Mouse (Mus musculus) CH12.LX (cell line): ENCODE data around the gene H2-Ab1. TPM values are rescaled to one million over a fixed set of nuclear protein-coding genes. Genes with fewer than 3 reads are reported as not detected.

ENCODE experiments used
- DNase-seq: peaks from one replicate; pipeline ENCODE4 v3.0.0-alpha.2; 2013; ENCODE audit errors: extremely low read depth
- H3K27ac ChIP-seq: 2 replicates; pipeline ENCODE4 v1.5.1; 2012; ENCODE audit warnings: low read depth, mild to moderate bottlenecking, control low read depth, moderate library complexity; ENCODE audit not compliant: insufficient read depth
- H3K27me3 ChIP-seq: replicated peaks from 2 replicates; pipeline ENCODE3; 2012; ENCODE audit warnings: inconsistent platforms
- H3K36me3 ChIP-seq, 2 experiments: replicated peaks in 1 of 2; 2 replicates each; pipeline versions ENCODE3 to v1.6.1; 2012; ENCODE audit warnings: inconsistent platforms in 1 of 2, low read length in 1 of 2, mild to moderate bottlenecking in 1 of 2, mixed read lengths in 1 of 2, moderate library complexity in 1 of 2; ENCODE audit not compliant: control insufficient read depth in 1 of 2, insufficient read depth in 1 of 2
- H3K4me1 ChIP-seq, 2 experiments: 2 replicates each; pipeline ENCODE4 v1.6.1; 2012; ENCODE audit warnings: inconsistent platforms in 1 of 2, moderate library complexity in 1 of 2; ENCODE audit not compliant: insufficient read depth in 2 of 2, control insufficient read depth in 1 of 2
- H3K4me2 ChIP-seq: 2 replicates; pipeline ENCODE4 v1.6.1; 2012; ENCODE audit warnings: low read depth, mild to moderate bottlenecking, control low read depth; ENCODE audit not compliant: poor library complexity, insufficient read depth, severe bottlenecking
- H3K4me3 ChIP-seq, 3 experiments: fragments of 150-350 bp in 1 of 3; sonication (generic) in 1 of 3; replicated peaks in 1 of 3; 2 replicates each; pipeline versions ENCODE3 to v1.5.1; 2011 to 2012; ENCODE audit warnings: low read depth in 2 of 3, low read length in 2 of 3, mild to moderate bottlenecking in 2 of 3, moderate library complexity in 2 of 3, control low read depth in 1 of 3, improper control_type of control experiment in 1 of 3, inconsistent platforms in 1 of 3, mixed read lengths in 1 of 3; ENCODE audit not compliant: poor library complexity in 1 of 3
- H3K79me2 ChIP-seq: replicated peaks from 2 replicates; pipeline ENCODE4 v1.6.1; 2012; ENCODE audit warnings: mild to moderate bottlenecking, moderate library complexity; ENCODE audit not compliant: control insufficient read depth, poor library complexity, insufficient read depth, severe bottlenecking; ENCODE audit errors: extremely low read depth
- H3K9ac ChIP-seq: 2 replicates; pipeline ENCODE4 v1.6.1; 2012; ENCODE audit warnings: low read depth, mild to moderate bottlenecking, control low read depth, moderate library complexity; ENCODE audit not compliant: insufficient read depth
- H3K9me3 ChIP-seq: replicated peaks from 2 replicates; pipeline ENCODE3; 2012; ENCODE audit warnings: low read length, inconsistent platforms, mixed read lengths
- BHLHE40 ChIP-seq: IDR thresholded peaks from 2 replicates; pipeline ENCODE4 v1.6.1; 2011; ENCODE audit warnings: mild to moderate bottlenecking, low read depth, low read length, improper control_type of control experiment
- CHD1 ChIP-seq: IDR thresholded peaks from 2 replicates; pipeline ENCODE4 v1.6.1; 2012; ENCODE audit warnings: low read depth, low read length, improper control_type of control experiment, inconsistent platforms
- CHD2 ChIP-seq: IDR thresholded peaks from 2 replicates; pipeline ENCODE4 v1.6.1; 2011; ENCODE audit warnings: low read length, improper control_type of control experiment
- CTCF ChIP-seq, 2 experiments: IDR thresholded peaks in 1 of 2; conservative IDR thresholded peaks in 1 of 2; 2 replicates each; pipeline ENCODE4 v1.5.1; 2011 to 2012; ENCODE audit warnings: low read depth in 2 of 2, low read length in 2 of 2, improper control_type of control experiment in 1 of 2, inconsistent platforms in 1 of 2, mild to moderate bottlenecking in 1 of 2, moderate library complexity in 1 of 2
- EP300 ChIP-seq: IDR thresholded peaks from 2 replicates; pipeline ENCODE4 v1.6.1; 2011; ENCODE audit warnings: low read length, improper control_type of control experiment
- ETS1 ChIP-seq: conservative IDR thresholded peaks from 2 replicates; pipeline ENCODE4 v1.6.1; 2012; ENCODE audit warnings: low read depth, mild to moderate bottlenecking, inconsistent platforms, low read length, improper control_type of control experiment, moderate library complexity
- HCFC1 ChIP-seq: IDR thresholded peaks from 2 replicates; pipeline ENCODE4 v1.6.1; 2012; ENCODE audit warnings: low read depth, mild to moderate bottlenecking, inconsistent platforms, low read length, improper control_type of control experiment
- JUN ChIP-seq: IDR thresholded peaks from 2 replicates; pipeline ENCODE4 v1.6.1; 2011; ENCODE audit warnings: low read depth, mild to moderate bottlenecking, low read length, improper control_type of control experiment, moderate library complexity; ENCODE audit not compliant: insufficient read depth
- JUND ChIP-seq: conservative IDR thresholded peaks from 2 replicates; pipeline ENCODE4 v1.6.1; 2011; ENCODE audit warnings: low read depth, low read length, improper control_type of control experiment
- MAFK ChIP-seq: IDR thresholded peaks from 2 replicates; pipeline ENCODE4 v1.6.1; 2011; ENCODE audit warnings: low read length, improper control_type of control experiment; ENCODE audit not compliant: insufficient replicate concordance
- MAX ChIP-seq: IDR thresholded peaks from 2 replicates; pipeline ENCODE4 v1.6.1; 2011; ENCODE audit warnings: low read length, improper control_type of control experiment
- MAZ ChIP-seq: IDR thresholded peaks from 2 replicates; pipeline ENCODE4 v1.6.1; 2012; ENCODE audit warnings: low read depth, mild to moderate bottlenecking, inconsistent platforms, low read length, improper control_type of control experiment, moderate library complexity
- MEF2A ChIP-seq: IDR thresholded peaks from 2 replicates; pipeline ENCODE4 v1.6.1; 2014; ENCODE audit warnings: low read depth, mild to moderate bottlenecking, inconsistent platforms, low read length, improper control_type of control experiment, borderline replicate concordance
- MXI1 ChIP-seq: IDR thresholded peaks from 2 replicates; pipeline ENCODE4 v1.6.1; 2011; ENCODE audit warnings: mild to moderate bottlenecking, low read depth, low read length, improper control_type of control experiment
- MYC ChIP-seq: IDR thresholded peaks from 2 replicates; pipeline ENCODE4 v1.6.1; 2011; ENCODE audit warnings: low read depth, mild to moderate bottlenecking, improper control_type of control experiment, low read length
- NELFE ChIP-seq: IDR thresholded peaks from 2 replicates; pipeline ENCODE4 v1.6.1; 2011; ENCODE audit warnings: low read depth, low read length, improper control_type of control experiment
- NRF1 ChIP-seq: IDR thresholded peaks from 2 replicates; pipeline ENCODE4 v1.6.1; 2014; ENCODE audit warnings: low read depth, mild to moderate bottlenecking, inconsistent platforms, low read length, improper control_type of control experiment, moderate library complexity
- PAX5 ChIP-seq: IDR thresholded peaks from 2 replicates; pipeline ENCODE4 v1.6.1; 2012; ENCODE audit warnings: low read length, inconsistent platforms, mixed read lengths
- POLR2A ChIP-seq: IDR thresholded peaks from 2 replicates; pipeline ENCODE4 v1.6.1; 2011; ENCODE audit warnings: low read depth, mild to moderate bottlenecking, improper control_type of control experiment, low read length
- SMC3 ChIP-seq: IDR thresholded peaks from 2 replicates; pipeline ENCODE4 v1.6.1; 2011; ENCODE audit warnings: low read depth, low read length, improper control_type of control experiment
- TBP ChIP-seq: conservative IDR thresholded peaks from 2 replicates; pipeline ENCODE4 v1.6.1; 2011; ENCODE audit warnings: low read depth, low read length, improper control_type of control experiment
- USF1 ChIP-seq: IDR thresholded peaks from 2 replicates; pipeline ENCODE4 v1.6.1; 2014; ENCODE audit warnings: low read depth, mild to moderate bottlenecking, inconsistent platforms, low read length, improper control_type of control experiment
- ZKSCAN1 ChIP-seq: IDR thresholded peaks from 2 replicates; pipeline ENCODE4 v1.6.1; 2012; ENCODE audit warnings: low read depth, inconsistent platforms, low read length, improper control_type of control experiment, borderline replicate concordance
- ZNF384 ChIP-seq: IDR thresholded peaks from 2 replicates; pipeline ENCODE4 v1.6.1; 2012; ENCODE audit warnings: low read depth, low read length, improper control_type of control experiment, inconsistent platforms
- dilution Hi-C: fragments of 300-500 bp; cut with MboI; formaldehyde crosslinking; loops from 2 replicates; pipeline ENCODE4 v1.14.3; 2020; ENCODE audit warnings: low sequenced_read_pairs; ENCODE audit not compliant: extremely low pct_unique_long_range_greater_than_20kb, extremely low pct_ligation_motif_present
- in situ Hi-C: fragments of 300-500 bp; cut with MboI; formaldehyde crosslinking; loops from 3 replicates; pipeline ENCODE4 v1.14.3; 2019; ENCODE audit warnings: low sequenced_read_pairs, low pct_ligation_motif_present, low pct_unique_long_range_greater_than_20kb, mixed read lengths
- polyA plus RNA-seq: library from polyadenylated mRNA; unstranded; fragments of >175 nt; gene quantifications from 2 replicates; pipeline ENCODE4 v1.2.1, GENCODE M21; 2012; ENCODE audit warnings: low read depth; ENCODE audit not compliant: insufficient read length
- total RNA-seq, 2 experiments: library from RNA; depleted of rRNA; stranded (reverse); fragments of 300-350 nt in 1 of 2; fragments of >200 nt in 1 of 2; gene quantifications; 2 replicates each; pipeline ENCODE4 v1.2.3; 2012 to 2014

Gene H2-Ab1
- total and polyA plus RNA-seq, 3 experiments, result 114 to 699 (median 119) TPM

DNA sequence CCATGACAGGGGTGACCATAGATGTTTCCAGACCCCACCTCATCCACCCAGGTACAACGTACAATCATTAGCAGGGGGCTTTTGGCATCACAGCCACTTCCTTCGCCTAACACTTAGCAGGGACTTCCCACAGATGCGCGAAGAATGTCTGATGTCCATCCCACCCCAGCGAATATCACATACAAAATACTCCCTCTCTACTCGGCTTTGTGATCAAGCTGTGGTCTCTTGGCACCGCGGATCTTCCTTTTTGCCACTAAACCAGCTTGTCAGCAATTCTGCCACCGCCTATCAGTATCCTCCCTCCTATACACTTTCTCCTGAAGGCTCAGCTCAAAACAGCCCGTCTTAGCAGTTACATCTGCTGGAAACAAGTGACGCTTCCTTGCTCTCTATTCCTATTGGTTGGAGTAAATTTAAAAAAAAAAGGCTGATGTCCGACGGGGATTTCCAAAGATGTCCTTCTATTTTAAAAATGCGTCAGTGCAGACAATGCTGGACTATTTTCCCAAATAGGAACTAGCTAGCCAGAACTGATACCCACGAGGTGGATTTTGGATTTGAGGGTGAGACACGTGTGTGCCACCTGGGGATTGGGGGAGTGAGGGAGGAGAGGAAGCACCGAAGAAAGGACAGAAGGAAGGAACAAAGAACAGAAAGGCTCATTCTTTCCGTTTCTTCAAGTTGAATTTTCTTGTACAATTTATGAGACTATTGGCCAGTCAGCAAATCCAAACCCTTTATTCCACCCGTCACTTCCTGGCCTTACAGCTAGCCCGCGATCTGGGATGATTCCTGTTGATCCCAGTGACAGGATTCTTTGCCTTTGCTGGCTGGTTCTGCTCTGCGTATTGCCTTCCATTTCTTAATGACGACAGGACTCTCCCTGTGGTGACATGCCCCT is 38.7 kb downstream of the H2-Ab1 start:
- peaks cover 4 to 17% of the 10 kb centered on the region in 2 experiments for H3K36me3 ChIP-seq
- H3K27me3 ChIP-seq, result no peaks in the 10 kb centered on the region
- in situ Hi-C loops, result no loop called here
- TF ChIP-seq NELFE, result peak; percentile 61; the same call in 1 of the 2 replicates
- peak; percentile 57 for TF ChIP-seq JUND
- TF ChIP-seq MAFK, result peak; percentile 70; the same call in 1 of the 2 replicates
- TF ChIP-seq ZKSCAN1, result no peak; the same call in 1 of the 2 replicates
- TF ChIP-seq MAX, result peak; percentile 57
- TF ChIP-seq USF1, result no peak
- no peak for TF ChIP-seq SMC3
- TF ChIP-seq NRF1, result no peak
- TF ChIP-seq TBP, result 0 out of 2 replicates have a peak, but pooled peaks have one; percentile 61
- TF ChIP-seq EP300, result peak; percentile 57; the same call in 1 of the 2 replicates
- TF ChIP-seq POLR2A, result peak; percentile 67
- TF ChIP-seq BHLHE40, result no peak; the same call in 1 of the 2 replicates
- peak; percentile 9; the same call in 1 of the 2 replicates for TF ChIP-seq HCFC1
- TF ChIP-seq MAZ, result no peak
- TF ChIP-seq MYC, result peak; percentile 56; the same call in 1 of the 2 replicates
- peak; percentile 99 for TF ChIP-seq ZNF384
- TF ChIP-seq ETS1, result peak; percentile 67
- no peak for TF ChIP-seq PAX5
- peak; percentile 63; the same call in 1 of the 2 replicates for TF ChIP-seq MEF2A
- peak; percentile 8; the same call in 1 of the 2 replicates for TF ChIP-seq MXI1
- TF ChIP-seq CHD1, result no peak
- TF ChIP-seq CHD2, result peak; percentile 98
- TF ChIP-seq CTCF (conservative IDR thresholded peaks at IDR 0.05 in 1 of 2, IDR thresholded peaks at IDR 0.05 in 1 of 2; ENCODE audit: low read depth in 2 of 2, low read length in 2 of 2), result no peak
- TF ChIP-seq JUN, result 0 out of 2 replicates have a peak, but pooled peaks have one; percentile 6
- TF ChIP-seq, all 38 proteins: peak for 15
- H3K9ac ChIP-seq, result peak overlapping the region; percentile 96
- H3K9me3 ChIP-seq, result peaks cover 7% of the 10 kb centered on the region
- peak overlapping the region; percentile 96 for H3K27ac ChIP-seq
- dilution Hi-C loops, result no loop called here
- DNase-seq, result peak; percentile 93
- peak overlapping the region; percentile 60 to 92 (median 72) for H3K4me3 ChIP-seq
- peaks cover 15% of the 10 kb centered on the region for H3K79me2 ChIP-seq
- H3K4me2 ChIP-seq, result peak overlapping the region; percentile 78
- H3K4me1 ChIP-seq, result peaks cover 18 to 41% of the 10 kb centered on the region in 2 experiments
